Mouse (Mus musculus) lung, embryonic 14.5 days (tissue): ENCODE data around the gene Ppp1r16b. TPM values are rescaled to one million over a fixed set of nuclear protein-coding genes. Genes with fewer than 3 reads are reported as not detected.

Experiments used
- ATAC-seq: fragments of 200-750 bp; cut with Nextera tagmentation; 2 replicates; pipeline ENCODE4 v1.8.0; 2017; ENCODE audit warnings: mild to moderate bottlenecking, moderate TSS enrichment, moderate library complexity; ENCODE audit not compliant: insufficient read depth
- DNase-seq: peaks from one replicate; pipeline ENCODE4 v3.0.0-alpha.2; 2015
- H3K27ac ChIP-seq: fragments of 300-500 bp; sonication (generic); 2 replicates; pipeline ENCODE4 v1.5.1; 2014; ENCODE audit warnings: low read depth, mild to moderate bottlenecking, moderate library complexity
- H3K27me3 ChIP-seq: fragments of 300-500 bp; sonication (generic); 2 replicates; pipeline ENCODE4 v1.6.1; 2014; ENCODE audit warnings: low read length, control low read depth; ENCODE audit not compliant: insufficient read depth
- H3K36me3 ChIP-seq: fragments of 300-500 bp; sonication (generic); 2 replicates; pipeline ENCODE4 v1.6.1; 2014; ENCODE audit warnings: control low read depth; ENCODE audit not compliant: insufficient read depth
- H3K4me1 ChIP-seq: fragments of 300-500 bp; sonication (generic); 2 replicates; pipeline ENCODE4 v1.6.1; 2014; ENCODE audit warnings: antibody characterized with exemption, control low read depth; ENCODE audit not compliant: insufficient read depth
- H3K4me2 ChIP-seq: fragments of 300-500 bp; sonication (generic); 2 replicates; pipeline ENCODE4 v1.6.1; 2014; ENCODE audit warnings: mild to moderate bottlenecking
- H3K4me3 ChIP-seq: fragments of 300-500 bp; sonication (generic); 2 replicates; pipeline ENCODE4 v1.5.1; 2014; ENCODE audit warnings: low read depth, low read length
- H3K9ac ChIP-seq: fragments of 300-500 bp; sonication (generic); 2 replicates; pipeline ENCODE4 v1.6.1; 2014
- H3K9me3 ChIP-seq: fragments of 300-500 bp; sonication (generic); 2 replicates; pipeline ENCODE4 v1.6.1; 2016; ENCODE audit warnings: low read depth, low read length, control low read depth
- CTCF ChIP-seq: IDR thresholded peaks from 2 replicates; pipeline ENCODE4 v1.5.1; 2016; ENCODE audit warnings: antibody characterized with exemption, low read depth
- WGBS: fragments of 180-500 bp; shearing (Covaris S2); extraction: QIAGEN DNeasy Blood & Tissue Kit; methylation state at CpG from one replicate; pipeline ENCODE4 v1.1.7; 2014; 5-methylcytosine and 5-hydroxymethylcytosine counted together
- polyA plus RNA-seq: library from polyadenylated mRNA; unstranded; fragments of >200 nt; fragmentation: Nextera tagmentation; extraction: Ambion mirVana; gene quantifications from 2 replicates; pipeline ENCODE4 v1.2.1, GENCODE M21; 2014

The Ppp1r16b gene
- polyA plus RNA-seq, 1 experiment from 2014 or later, result 17.6 TPM

DNA sequence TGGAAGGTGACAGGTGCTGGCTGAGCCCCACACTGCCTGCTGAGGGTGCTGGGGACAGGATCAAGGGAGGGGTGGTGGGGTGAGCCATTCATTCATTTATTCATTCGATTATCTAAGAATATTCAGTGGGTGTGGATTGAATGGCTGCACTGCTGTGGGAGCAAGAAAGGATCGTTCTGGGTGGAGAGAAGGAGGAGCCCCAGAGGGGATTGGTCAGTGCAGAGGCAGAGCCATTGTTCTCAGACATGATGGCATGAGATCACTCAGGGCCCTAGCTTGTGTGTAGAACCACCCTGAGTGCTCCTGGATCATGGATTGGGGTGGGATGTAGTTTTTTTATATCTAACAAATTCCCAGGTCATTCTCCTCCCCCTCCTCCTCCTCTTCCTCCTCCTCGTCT is 56.3 kb downstream of the Ppp1r16b start:
- no peaks in the 10 kb centered on the region for H3K9me3 ChIP-seq
- H3K9ac ChIP-seq, result no peak overlapping the region
- no peaks in the 10 kb centered on the region for H3K36me3 ChIP-seq
- H3K4me1 ChIP-seq, result peaks cover 7% of the 10 kb centered on the region
- no peaks in the 10 kb centered on the region for H3K27me3 ChIP-seq
- no peak for TF ChIP-seq CTCF
- ATAC-seq (no peak), DNase-seq (no peak)
- H3K4me3 ChIP-seq, result no peak overlapping the region
- WGBS, result 50% methylated on average over 3 of the region's 3 CpGs
- no peak overlapping the region for H3K4me2 ChIP-seq
- no peak overlapping the region for H3K27ac ChIP-seq

DNA sequence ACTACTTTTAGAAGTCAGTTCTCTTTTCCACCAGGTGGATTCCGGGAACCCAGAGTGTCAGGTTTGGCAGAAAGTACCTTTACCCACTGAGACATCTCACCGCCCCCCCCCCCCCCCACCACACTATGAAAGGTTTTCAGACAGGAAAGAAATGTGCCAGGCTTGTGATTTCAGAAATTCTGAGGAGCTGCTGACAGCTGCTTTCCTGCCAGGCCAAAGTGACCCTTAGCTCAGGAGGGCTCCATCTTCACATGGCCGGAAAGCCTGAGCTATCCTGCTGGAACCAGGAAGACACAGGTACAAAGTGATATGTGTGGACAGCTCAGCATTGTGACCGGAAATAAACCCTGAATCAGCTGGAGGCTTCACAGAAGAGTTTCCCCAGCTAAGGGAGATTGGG is 56.9 kb downstream of the Ppp1r16b start:
- no peak overlapping the region for H3K9ac ChIP-seq
- peaks cover 7% of the 10 kb centered on the region for H3K4me1 ChIP-seq
- no peak for ATAC-seq
- no peak for TF ChIP-seq CTCF
- no peaks in the 10 kb centered on the region for H3K36me3 ChIP-seq
- H3K27ac ChIP-seq, result no peak overlapping the region
- no peak overlapping the region for H3K4me2 ChIP-seq
- H3K4me3 ChIP-seq, result no peak overlapping the region
- no peaks in the 10 kb centered on the region for H3K27me3 ChIP-seq
- 66% methylated on average over 4 of the region's 4 CpGs for WGBS
- DNase-seq, result no peak
- H3K9me3 ChIP-seq, result no peaks in the 10 kb centered on the region

- no peak for TF ChIP-seq CTCF
Observed at GRCm38 (mm10) chr2:158722991-158723551, 57.9 kb downstream of the Ppp1r16b start.

DNA sequence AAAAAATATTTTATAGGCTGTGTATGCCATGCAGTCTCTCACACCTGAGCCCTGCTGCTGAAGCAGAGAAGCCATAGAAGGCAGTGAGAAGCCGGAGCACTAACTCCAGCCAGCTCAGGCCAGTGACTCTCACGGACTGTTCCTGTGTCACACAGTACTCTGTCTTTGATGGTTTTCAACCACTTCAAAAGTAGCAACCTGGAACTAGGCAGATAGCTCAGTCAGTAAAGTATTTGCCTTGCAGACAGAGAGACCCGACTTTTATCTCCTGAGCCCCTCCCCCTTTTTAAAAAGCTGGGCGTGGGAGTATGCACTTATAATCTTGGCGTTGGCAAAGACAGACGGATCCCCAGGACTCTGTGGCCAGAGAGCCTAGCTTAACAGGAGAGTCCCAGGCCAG is 58.6 kb downstream of the Ppp1r16b start:
- H3K9ac ChIP-seq, result no peak overlapping the region; the same call in 1 of the 2 replicates
- no peak for ATAC-seq
- no peak overlapping the region for H3K4me2 ChIP-seq
- H3K36me3 ChIP-seq, result no peaks in the 10 kb centered on the region
- no peak for TF ChIP-seq CTCF
- WGBS, result 17% methylated on average over 6 of the region's 6 CpGs
- no peak for DNase-seq
- H3K4me1 ChIP-seq, result peaks cover 7% of the 10 kb centered on the region
- H3K9me3 ChIP-seq, result no peaks in the 10 kb centered on the region
- H3K27me3 ChIP-seq, result no peaks in the 10 kb centered on the region
- H3K4me3 ChIP-seq, result no peak overlapping the region
- no peak overlapping the region for H3K27ac ChIP-seq

More at GRCm38 (mm10) chr2:158722991-158723551, 57.9 kb downstream of the Ppp1r16b start:
- H3K9me3 ChIP-seq, result no peaks in the 10 kb centered on the region
- WGBS, result 19% methylated on average over 6 of the region's 6 CpGs
- H3K36me3 ChIP-seq, result no peaks in the 10 kb centered on the region
- DNase-seq (no peak), ATAC-seq (no peak; the same call in 1 of the 2 replicates)
- H3K27ac ChIP-seq, result no peak overlapping the region
- no peaks in the 10 kb centered on the region for H3K27me3 ChIP-seq
- H3K4me3 ChIP-seq, result no peak overlapping the region
- H3K4me1 ChIP-seq, result peaks cover 7% of the 10 kb centered on the region
- no peak overlapping the region; the same call in 1 of the 2 replicates for H3K4me2 ChIP-seq
- H3K9ac ChIP-seq, result no peak overlapping the region

DNA sequence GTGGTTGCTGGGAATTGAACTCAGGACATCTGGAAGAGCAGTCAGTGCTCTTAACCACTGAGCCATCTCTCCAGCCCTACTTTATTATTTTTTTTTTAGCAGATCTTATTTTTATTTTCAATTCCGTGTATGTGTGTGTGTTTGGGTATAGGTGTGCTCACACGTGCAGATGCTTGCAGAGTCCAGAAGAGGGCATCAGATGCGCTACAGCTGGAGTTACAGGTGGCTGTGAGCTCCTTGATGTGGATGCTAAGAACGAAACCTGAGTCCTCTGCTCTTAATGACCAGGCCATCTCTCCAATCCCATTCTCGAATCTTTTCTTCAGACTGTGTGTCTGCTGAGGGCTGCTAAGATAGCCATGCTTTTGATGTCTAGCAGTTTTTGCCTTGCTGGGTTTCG is 61.1 kb downstream of the Ppp1r16b start:
- H3K9me3 ChIP-seq, result no peaks in the 10 kb centered on the region
- WGBS, result 65% methylated on average over 6 of the region's 6 CpGs
- H3K27ac ChIP-seq, result no peak overlapping the region
- no peak for ATAC-seq
- no peak overlapping the region for H3K9ac ChIP-seq
- H3K4me3 ChIP-seq, result no peak overlapping the region
- peak; percentile 14; the same call in 1 of the 2 replicates for TF ChIP-seq CTCF
- H3K4me1 ChIP-seq, result peaks cover 7% of the 10 kb centered on the region
- no peaks in the 10 kb centered on the region for H3K27me3 ChIP-seq
- no peak for DNase-seq
- no peak overlapping the region for H3K4me2 ChIP-seq
- no peaks in the 10 kb centered on the region for H3K36me3 ChIP-seq

DNA sequence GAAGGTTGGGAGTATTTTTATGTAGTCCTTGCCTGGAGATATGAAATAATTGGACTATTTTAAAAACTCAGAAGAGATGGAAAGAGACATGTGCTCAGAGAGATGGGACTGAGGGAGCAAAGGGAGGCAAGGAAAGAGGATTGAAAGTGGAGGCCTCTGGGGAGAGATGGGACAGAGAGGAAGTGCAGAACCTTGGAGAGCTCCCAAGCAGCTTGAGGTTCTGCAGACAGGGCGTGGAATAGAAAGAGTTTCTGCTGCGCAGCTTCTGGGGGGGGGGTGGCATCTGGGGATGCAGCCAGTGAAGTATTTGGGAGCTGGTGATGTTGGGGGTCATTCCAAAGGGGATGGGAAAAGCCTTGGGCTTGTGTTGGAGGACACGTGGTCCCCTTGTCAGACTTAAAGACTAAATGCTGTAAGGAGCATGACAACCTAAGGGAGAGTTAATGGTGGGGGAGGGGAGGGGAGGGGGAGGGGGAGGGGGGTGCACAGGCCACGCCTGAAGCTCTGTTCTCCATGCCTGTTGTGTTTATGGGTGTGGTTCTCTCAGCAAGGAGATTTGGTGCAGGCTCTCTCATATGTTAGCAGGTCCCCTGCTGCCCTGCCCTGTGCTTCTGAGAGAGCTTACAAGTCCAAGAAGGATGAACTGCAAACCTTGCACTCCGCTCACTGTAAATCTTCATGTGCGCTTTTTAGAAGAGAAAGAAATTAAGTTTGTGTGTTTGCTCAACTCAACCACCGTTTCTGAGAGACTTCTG is 63.0 kb downstream of the Ppp1r16b start:
- H3K36me3 ChIP-seq, result no peaks in the 10 kb centered on the region
- no peaks in the 10 kb centered on the region for H3K27me3 ChIP-seq
- no peak overlapping the region for H3K4me2 ChIP-seq
- H3K4me3 ChIP-seq, result no peak overlapping the region
- no peak for ATAC-seq
- 42% methylated on average over 7 of the region's 7 CpGs for WGBS
- TF ChIP-seq CTCF, result no peak
- peaks cover 7% of the 10 kb centered on the region for H3K4me1 ChIP-seq
- no peak overlapping the region for H3K9ac ChIP-seq
- no peaks in the 10 kb centered on the region for H3K9me3 ChIP-seq
- H3K27ac ChIP-seq, result no peak overlapping the region
- peak; percentile 74 for DNase-seq

- DNase-seq, result no peak
- Histone ChIP-seq H3K27ac (no peak overlapping the region), H3K9me3 (no peaks in the 10 kb centered on the region), H3K27me3 (no peaks in the 10 kb centered on the region), H3K4me3 (no peak overlapping the region), H3K36me3 (no peaks in the 10 kb centered on the region), H3K4me2 (no peak overlapping the region), H3K4me1 (peaks cover 7% of the 10 kb centered on the region; the same call in 1 of the 2 replicates), H3K9ac (no peak overlapping the region)
- ATAC-seq, result no peak
- 65% methylated on average over 3 of the region's 3 CpGs for WGBS
- no peak for TF ChIP-seq CTCF
Observed at GRCm38 (mm10) chr2:158730896-158731295, 65.7 kb downstream of the Ppp1r16b start.
